Mouse (Mus musculus) lung, postnatal 0 days (tissue): ENCODE results near the gene Apoc3.

Source experiments
- CTCF ChIP-seq: IDR thresholded peaks from 2 replicates; pipeline ENCODE4 v1.5.1; 2016; ENCODE audit warnings: antibody characterized with exemption, mild to moderate bottlenecking
- EP300 ChIP-seq: IDR thresholded peaks from 2 replicates; pipeline ENCODE4 v1.6.1; 2016; ENCODE audit warnings: antibody characterized with exemption, mild to moderate bottlenecking, control low read depth

DNA sequence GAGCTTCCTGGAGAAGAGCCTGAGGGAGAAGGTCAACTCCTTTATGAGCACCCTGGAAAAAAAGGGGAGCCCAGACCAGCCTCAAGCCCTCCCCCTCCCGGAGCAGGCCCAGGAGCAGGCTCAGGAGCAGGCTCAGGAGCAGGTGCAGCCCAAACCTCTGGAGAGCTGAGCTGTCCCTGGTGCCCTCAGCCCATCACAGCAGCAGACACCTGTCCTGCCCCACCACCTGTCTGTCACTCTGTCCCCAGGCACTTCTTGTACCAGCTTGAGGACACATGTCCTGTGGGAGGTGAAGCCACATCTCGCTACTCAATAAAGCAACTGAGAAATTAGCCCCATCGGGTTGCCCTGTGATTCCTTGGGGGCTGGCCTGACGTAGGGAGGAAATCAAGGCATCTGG is 7.7 kb upstream of the Apoc3 start:
- no peak for TF ChIP-seq CTCF
- TF ChIP-seq EP300, result no peak
